Mouse (Mus musculus) ES-E14 (cell line): ENCODE results near the gene Ptpn4. TPM values are rescaled to one million over a fixed set of nuclear protein-coding genes. Genes with fewer than 3 reads are reported as not detected.

Experiments
- DNase-seq: peaks from one replicate; pipeline ENCODE4 v3.0.0-alpha.2; 2013; ENCODE audit warnings: low read depth, low spot score
- H3K27ac ChIP-seq: 2 replicates; pipeline ENCODE4 v1.5.1; 2012; ENCODE audit warnings: low read depth, mild to moderate bottlenecking, low read length, moderate library complexity, mixed read lengths; ENCODE audit not compliant: poor library complexity, insufficient read depth, severe bottlenecking
- H3K36me3 ChIP-seq: 2 replicates; pipeline ENCODE4 v1.6.1; 2012; ENCODE audit warnings: mild to moderate bottlenecking, low read length, moderate library complexity, mixed read lengths; ENCODE audit not compliant: control insufficient read depth, poor library complexity, insufficient read depth, severe bottlenecking
- H3K4me1 ChIP-seq, 2 experiments: fragments of 150-350 bp in 1 of 2; sonication (generic) in 1 of 2; 2 replicates each; pipeline ENCODE4 v1.6.1; 2012; ENCODE audit warnings: low read length in 2 of 2, mild to moderate bottlenecking in 1 of 2, mixed read lengths in 1 of 2; ENCODE audit not compliant: control insufficient read depth in 2 of 2, insufficient read depth in 2 of 2, poor library complexity in 1 of 2
- H3K4me3 ChIP-seq, 2 experiments: fragments of 150-350 bp in 1 of 2; sonication (generic) in 1 of 2; 2 replicates each; pipeline ENCODE4 v1.5.1; 2012; ENCODE audit warnings: low read length in 2 of 2, low read depth in 1 of 2, mild to moderate bottlenecking in 1 of 2, mixed read lengths in 1 of 2; ENCODE audit not compliant: insufficient read depth in 1 of 2, poor library complexity in 1 of 2, severe bottlenecking in 1 of 2
- H3K9ac ChIP-seq: 2 replicates; pipeline ENCODE4 v1.6.1; 2012; ENCODE audit warnings: low read depth, mild to moderate bottlenecking, low read length, mixed read lengths; ENCODE audit not compliant: poor library complexity, insufficient read depth, severe bottlenecking
- H3K9me3 ChIP-seq: fragments of 150-350 bp; sonication (generic); 2 replicates; pipeline ENCODE4 v1.6.1; 2012; ENCODE audit warnings: low read depth, mild to moderate bottlenecking, low read length; ENCODE audit not compliant: control insufficient read depth, insufficient read depth
- CHD2 ChIP-seq: IDR thresholded peaks from 2 replicates; pipeline ENCODE4 v1.6.1; 2014; ENCODE audit warnings: mild to moderate bottlenecking, low read depth, low read length, inconsistent platforms
- HCFC1 ChIP-seq: IDR thresholded peaks from 2 replicates; pipeline ENCODE4 v1.6.1; 2012; ENCODE audit warnings: low read length, inconsistent platforms, borderline replicate concordance; ENCODE audit not compliant: insufficient read depth
- MAFK ChIP-seq: IDR thresholded peaks from 2 replicates; pipeline ENCODE4 v1.6.1; 2014; ENCODE audit warnings: mild to moderate bottlenecking, low read depth, low read length, inconsistent platforms; ENCODE audit not compliant: insufficient read depth
- ZC3H11A ChIP-seq: IDR thresholded peaks from 2 replicates; pipeline ENCODE4 v1.6.1; 2012; ENCODE audit warnings: low read depth, mild to moderate bottlenecking, inconsistent platforms, low read length, borderline replicate concordance
- ZNF384 ChIP-seq: IDR thresholded peaks from 2 replicates; pipeline ENCODE4 v1.6.1; 2012; ENCODE audit warnings: low read depth, low read length, inconsistent platforms
- in situ Hi-C, 2 experiments: fragments of 600-800 bp; cut with MboI; formaldehyde crosslinking; loops; one replicate each; pipeline ENCODE4 v1.15.1; 2025; ENCODE audit warnings: low sequenced_read_pairs in 2 of 2, inconsistent platforms in 1 of 2; ENCODE audit not compliant: unreplicated experiment in 2 of 2
- total RNA-seq: library from RNA; depleted of rRNA; stranded (reverse); fragments of 300-350 nt; gene quantifications from 2 replicates; pipeline ENCODE4 v1.2.3, GENCODE M21; 2012; rRNA removed

Ptpn4 gene
- total RNA-seq, 1 experiment, result 17.8 TPM

GRCm38 (mm10) chr1:119630428-119630827, 207.0 kb downstream of the Ptpn4 start:
- H3K4me1 ChIP-seq, result peaks cover 3% of the 10 kb centered on the region in 2 experiments; a peak in 2 of 4 replicates
- no peak for DNase-seq
- in situ Hi-C loops, result no loop called here
- H3K9me3 ChIP-seq, result no peaks in the 10 kb centered on the region
- H3K27ac ChIP-seq, result no peak overlapping the region
- H3K4me3 ChIP-seq, result no peak overlapping the region
- no peaks in the 10 kb centered on the region; the same call in 1 of the 2 replicates for H3K36me3 ChIP-seq
- no peak for TF ChIP-seq CHD2
- TF ChIP-seq HCFC1, result no peak
- no peak for TF ChIP-seq ZNF384
- TF ChIP-seq ZC3H11A, result no peak
- TF ChIP-seq MAFK, result no peak
- H3K9ac ChIP-seq, result no peak overlapping the region

- no peak for DNase-seq
- no peak for TF ChIP-seq ZNF384
- no peaks in the 10 kb centered on the region for H3K4me1 ChIP-seq
- no peak overlapping the region for H3K27ac ChIP-seq
- no peak overlapping the region for H3K9ac ChIP-seq
- H3K9me3 ChIP-seq, result no peaks in the 10 kb centered on the region
- no peaks in the 10 kb centered on the region; the same call in 1 of the 2 replicates for H3K36me3 ChIP-seq
- in situ Hi-C loops, result no loop called here
- H3K4me3 ChIP-seq, result no peak overlapping the region
These were observed 210.6 kb downstream of the Ptpn4 start for GRCm38 (mm10) chr1:119626837-119627236.

GRCm38 (mm10) chr1:119624444-119624843, 213.0 kb downstream of the Ptpn4 start:
- no peak for DNase-seq
- in situ Hi-C loops, result no loop called here
- H3K4me3 ChIP-seq, result no peak overlapping the region
- TF ChIP-seq ZNF384 (no peak), CHD2 (no peak), ZC3H11A (no peak), HCFC1 (no peak), MAFK (no peak)
- no peaks in the 10 kb centered on the region for H3K9me3 ChIP-seq
- H3K4me1 ChIP-seq, result no peaks in the 10 kb centered on the region
- H3K36me3 ChIP-seq, result no peaks in the 10 kb centered on the region; the same call in 1 of the 2 replicates
- no peak overlapping the region for H3K9ac ChIP-seq
- no peak overlapping the region for H3K27ac ChIP-seq

GRCm38 (mm10) chr1:119605396-119605795, 232.0 kb downstream of the Ptpn4 start:
- H3K4me1 ChIP-seq, result no peaks in the 10 kb centered on the region
- no peak overlapping the region for H3K27ac ChIP-seq
- in situ Hi-C loops, result no loop called here
- H3K9ac ChIP-seq, result no peak overlapping the region
- no peak overlapping the region for H3K4me3 ChIP-seq
- no peak for DNase-seq
- H3K9me3 ChIP-seq, result no peaks in the 10 kb centered on the region
- no peaks in the 10 kb centered on the region; the same call in 1 of the 2 replicates for H3K36me3 ChIP-seq
- TF ChIP-seq CHD2, result no peak
- no peak for TF ChIP-seq ZC3H11A

Other genes starting within 250 kb of the Ptpn4 start
- gene Epb41l5, start 188.6 kb downstream of the Ptpn4 start, total RNA-seq, result 13.4 and 17.3 TPM in 2 replicates
- 9.5 and 11.2 TPM in 2 replicates for gene Tmem177, start 75.6 kb upstream of the Ptpn4 start, total RNA-seq
- not detected in 2 replicates for gene Cfap221, start 159.6 kb upstream of the Ptpn4 start, total RNA-seq
- gene Sctr, start 169.3 kb upstream of the Ptpn4 start, total RNA-seq, result 0.11 and 0.22 TPM in 2 replicates
- 15.1 and 26.7 TPM in 2 replicates for gene Tmem37, start 236.5 kb upstream of the Ptpn4 start, total RNA-seq